Mouse (Mus musculus) left cerebral cortex, adult 18-20 months (tissue): ENCODE results near the gene Gm45711. TPM values are rescaled to one million over a fixed set of nuclear protein-coding genes. Genes with fewer than 3 reads are reported as not detected.
"Not testable (repeated sequence)": the region's sequence is repeated elsewhere in the genome, so short reads cannot be mapped to it uniquely, and the experiment has no call there.

Experiments
- DNase-seq, 2 experiments: peaks; one replicate each; pipeline ENCODE4 v3.0.0; 2021 to 2022; ENCODE audit warnings: low spot score in 2 of 2, mixed read lengths in 1 of 2
- total RNA-seq, 2 experiments: library from RNA; stranded (reverse); gene quantifications; 2 replicates each; pipeline ENCODE4 v1.2.3; 2021

The Gm45711 gene
- total RNA-seq, 2 experiments from 2014 or later = not detected

GRCm38 (mm10) chr8:104321930-104322329 is 12.0 kb upstream of the Gm45711 start, which contains the start of gene Cmtm2b:
TSS of gene Cmtm2b (plus strand) at chr8:104322230.
- DNase-seq = not testable (repeated sequence)

- not testable (repeated sequence) for DNase-seq
These were observed 11.4 kb upstream of the Gm45711 start, which contains the start of gene Gm11020 for GRCm38 (mm10) chr8:104321267-104321666. TSS of gene Gm11020 (plus strand) at chr8:104321567.

GRCm38 (mm10) chr8:104313311-104313710 is 3.4 kb upstream of the Gm45711 start:
- no peak for DNase-seq

- DNase-seq = not testable (repeated sequence)
These were observed 2.1 kb upstream of the Gm45711 start for GRCm38 (mm10) chr8:104312023-104312422.

GRCm38 (mm10) chr8:104308341-104308740 is 1.5 kb downstream of the Gm45711 start:
- DNase-seq = not testable (repeated sequence)

GRCm38 (mm10) chr8:104304962-104305361 is 4.9 kb downstream of the Gm45711 start:
- no peak for DNase-seq

- not testable (repeated sequence) for DNase-seq
These were observed 7.3 kb downstream of the Gm45711 start for GRCm38 (mm10) chr8:104302536-104302935.

- not testable (repeated sequence) for DNase-seq
These were observed 8.3 kb downstream of the Gm45711 start for GRCm38 (mm10) chr8:104301577-104301976.

GRCm38 (mm10) chr8:104294396-104294795 is 15.5 kb downstream of the Gm45711 start:
- DNase-seq = no peak

- DNase-seq = not testable (repeated sequence)
These were observed 16.8 kb downstream of the Gm45711 start, which contains the start of gene Cmtm2a for GRCm38 (mm10) chr8:104293081-104293480. TSS of gene Cmtm2a (minus strand) at chr8:104293181.

- no peak for DNase-seq
These were observed 40.9 kb downstream of the Gm45711 start for GRCm38 (mm10) chr8:104268937-104269440.

GRCm38 (mm10) chr8:104268368-104268767 is 41.5 kb downstream of the Gm45711 start:
- no peak for DNase-seq

- DNase-seq = not testable (repeated sequence)
These were observed 45.5 kb downstream of the Gm45711 start for GRCm38 (mm10) chr8:104264271-104264935.

GRCm38 (mm10) chr8:104261802-104262201 is 48.1 kb downstream of the Gm45711 start:
- DNase-seq = not testable (repeated sequence)

- DNase-seq = peak in 1 of 2 experiments; percentile 1
These were observed 56.9 kb downstream of the Gm45711 start for GRCm38 (mm10) chr8:104253016-104253415.

- DNase-seq = no peak
These were observed 58.4 kb downstream of the Gm45711 start for GRCm38 (mm10) chr8:104251461-104251860.

- peak; percentile 69 to 79 for DNase-seq
These were observed 59.2 kb downstream of the Gm45711 start, which contains the start of gene Cklf for GRCm38 (mm10) chr8:104250439-104251367. TSS of gene Cklf (plus strand) at chr8:104250861.

- no peak for DNase-seq
These were observed 60.4 kb downstream of the Gm45711 start for GRCm38 (mm10) chr8:104249442-104249996.

- peak; percentile 75 to 80 for DNase-seq
These were observed 61.6 kb downstream of the Gm45711 start, which contains the start of gene Tk2 for GRCm38 (mm10) chr8:104248276-104248675. TSS of gene Tk2 (minus strand) at chr8:104248558.

GRCm38 (mm10) chr8:104247908-104248275 is 62.0 kb downstream of the Gm45711 start:
- no peak for DNase-seq
